Mouse (Mus musculus) liver, adult 2 months (tissue): Measurements from ENCODE around the gene Arhgef3.

Experiments
- CTCF ChIP-seq: fragments of 200-500 bp; IDR thresholded peaks from 2 replicates; pipeline ENCODE4 v1.5.1; 2011; ENCODE audit warnings: low read depth, low read length, control low read depth
- POLR2A ChIP-seq: fragments of 200-500 bp; IDR thresholded peaks from 2 replicates; pipeline ENCODE4 v1.6.1; 2011; ENCODE audit warnings: low read length, control low read depth; ENCODE audit not compliant: insufficient read depth; ENCODE audit errors: extremely low read depth

DNA sequence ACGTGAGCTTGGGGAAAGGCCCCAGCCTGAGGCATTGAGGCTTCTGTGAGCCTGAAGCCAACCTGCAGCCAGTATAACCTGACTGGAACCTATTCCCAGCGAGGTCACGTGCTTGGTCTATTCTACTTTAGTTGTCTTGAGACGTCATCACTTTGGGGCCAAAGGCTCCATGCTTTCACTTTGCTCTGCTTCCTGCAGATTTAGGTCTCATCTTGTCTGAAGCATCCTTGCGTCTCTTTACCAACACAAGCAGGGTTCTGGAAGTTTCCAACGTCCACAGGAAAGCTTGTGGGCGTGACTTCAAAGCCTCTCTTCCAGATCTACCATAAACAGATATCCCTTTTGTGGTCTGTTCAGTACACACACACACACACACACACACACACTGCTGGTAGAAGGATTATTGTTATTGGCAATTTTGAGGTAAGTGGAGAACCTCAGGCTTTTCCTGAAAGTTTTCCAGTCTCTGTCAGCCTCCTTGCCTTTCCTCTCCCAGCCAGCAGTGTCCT is 135.6 kb downstream of the Arhgef3 start:
- TF ChIP-seq POLR2A (no peak), CTCF (no peak)
